Mouse (Mus musculus) gonadal fat pad, adult 2 months (tissue): ENCODE measurements around the gene Tm6sf1. TPM values are rescaled to one million over a fixed set of nuclear protein-coding genes. Genes with fewer than 3 reads are reported as not detected.
"Not testable (repeated sequence)": the region's sequence is repeated elsewhere in the genome, so short reads cannot be mapped to it uniquely, and the experiment has no call there.

Source experiments
- DNase-seq: peaks from one replicate; pipeline ENCODE4 v3.0.0-alpha.2; 2012; ENCODE audit warnings: low read depth
- polyA plus RNA-seq: library from polyadenylated mRNA; depleted of rRNA; stranded (reverse); fragments of >200 nt; gene quantifications from 2 replicates; pipeline ENCODE4 v1.2.3, GENCODE M21; 2012; rRNA removed

Gene Tm6sf1
- polyA plus RNA-seq: 33.7 and 36.5 TPM in 2 replicates

DNA sequence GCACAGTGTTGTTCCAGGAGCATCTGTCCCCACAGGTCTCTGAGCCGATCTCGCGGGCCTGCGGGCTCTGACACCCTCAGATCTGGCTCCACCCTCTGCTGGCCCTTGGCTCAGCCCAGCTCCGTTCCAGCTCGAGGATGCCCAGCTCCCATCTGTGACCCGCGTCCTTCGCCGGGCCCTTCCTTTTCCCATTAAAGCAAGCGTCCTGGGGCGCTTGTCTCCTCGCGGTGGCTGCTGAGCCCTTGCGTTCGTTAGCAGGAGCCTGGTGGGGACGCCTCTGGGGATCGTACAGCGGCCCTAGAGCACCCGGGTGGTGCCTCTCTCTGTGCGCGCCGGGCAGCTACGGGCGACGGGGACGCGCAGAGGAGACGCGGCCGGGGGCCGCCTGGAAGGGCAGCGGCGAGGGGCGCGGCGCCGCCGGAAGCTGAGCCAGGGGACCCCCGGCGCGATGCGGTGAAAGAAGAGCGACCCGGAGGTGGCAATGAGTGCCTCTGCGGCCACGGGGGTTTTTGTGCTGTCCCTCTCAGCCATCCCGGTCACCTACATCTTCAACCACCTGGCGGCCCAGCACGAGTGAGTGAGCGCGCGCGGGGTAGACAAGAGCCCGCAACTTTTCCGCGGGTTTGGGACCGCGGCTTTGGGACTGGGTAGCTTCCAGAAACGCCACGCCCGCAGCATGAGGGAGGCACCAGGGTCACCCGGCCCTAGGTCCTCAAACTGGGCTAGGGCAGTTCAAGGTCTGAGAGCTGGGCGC, at the start of gene Tm6sf1:
Tm6sf1 (plus strand) TSS at position 34 of the 754 bp plus-strand sequence.
- no peak for DNase-seq

DNA sequence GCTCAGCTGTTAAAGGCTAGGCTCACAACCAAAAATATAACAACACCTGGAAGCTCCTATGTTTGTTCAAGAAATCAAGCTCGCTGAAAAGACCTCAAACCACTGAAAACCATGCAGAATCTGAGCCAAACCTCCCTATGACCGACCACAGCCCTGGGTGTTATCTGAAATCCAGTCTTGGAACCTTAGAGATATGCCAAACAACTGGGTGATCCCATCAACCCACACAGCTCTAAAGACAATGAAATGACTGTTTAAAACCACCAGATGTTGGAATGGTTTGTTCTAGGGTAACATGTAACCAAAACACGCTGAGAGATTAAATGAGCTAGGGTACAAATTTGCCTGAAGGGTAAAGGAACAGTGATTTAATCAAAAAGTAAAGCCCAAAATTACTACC, 33.9 kb upstream of the Tm6sf1 start:
- DNase-seq: no peak

DNA sequence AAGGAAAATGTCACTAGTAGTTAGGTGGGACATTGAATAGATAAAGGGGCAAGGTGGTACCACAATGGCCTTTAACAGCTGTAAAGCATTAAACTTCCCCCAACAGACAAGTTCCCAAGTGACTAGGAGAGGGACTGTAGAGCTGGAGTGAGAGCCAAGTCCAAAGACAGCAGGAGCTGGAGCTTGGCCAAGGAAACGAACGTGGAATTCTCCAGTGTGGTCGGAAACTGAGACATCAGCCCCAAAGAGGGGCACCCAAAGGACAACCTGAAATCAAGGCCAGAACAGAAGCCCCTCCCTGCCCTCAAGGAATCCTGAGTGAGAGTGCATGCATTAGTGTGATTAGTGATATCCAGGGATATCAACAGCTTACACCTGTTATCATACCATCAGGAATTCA, 33.4 kb upstream of the Tm6sf1 start:
- DNase-seq: no peak

DNA sequence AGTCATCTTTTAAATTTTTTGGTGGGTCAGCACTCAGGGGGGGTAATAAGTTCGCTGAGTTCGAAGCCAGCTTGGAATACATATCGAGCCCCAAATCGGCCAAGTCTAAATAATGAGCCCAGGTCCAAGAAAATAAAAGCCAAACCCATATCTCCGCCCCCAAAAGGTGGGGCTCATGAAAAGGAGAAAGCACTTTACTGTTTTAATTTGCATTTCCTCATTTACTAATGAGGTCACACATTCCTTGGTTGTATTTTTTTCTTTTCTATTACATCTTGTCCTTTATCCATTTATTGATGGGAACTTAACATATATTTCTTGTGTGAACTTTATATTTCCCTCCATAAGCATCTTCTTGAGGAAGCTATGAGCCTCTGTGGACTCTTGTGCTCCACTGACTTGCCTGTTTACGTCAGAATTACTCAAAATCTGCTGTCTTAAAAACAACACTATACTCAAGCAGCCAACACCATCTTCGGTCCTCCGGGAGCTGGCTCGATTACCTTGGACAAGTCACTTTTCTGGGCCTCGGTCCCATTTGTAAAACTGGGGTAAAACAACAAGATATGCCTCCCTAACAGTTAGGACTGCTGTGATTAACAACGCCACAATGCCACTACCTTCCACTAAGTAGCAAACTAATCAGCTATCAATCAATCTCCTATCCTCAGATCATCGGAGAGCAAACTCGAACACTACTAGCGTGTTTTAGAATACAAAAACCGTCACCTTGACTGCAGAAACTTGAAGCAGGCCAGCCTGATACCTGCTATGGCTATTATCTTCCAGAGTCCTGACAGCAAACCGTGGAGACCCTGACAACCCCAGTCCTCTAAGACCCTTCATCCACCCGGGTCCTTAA, 30.8 kb upstream of the Tm6sf1 start:
- no peak for DNase-seq

DNA sequence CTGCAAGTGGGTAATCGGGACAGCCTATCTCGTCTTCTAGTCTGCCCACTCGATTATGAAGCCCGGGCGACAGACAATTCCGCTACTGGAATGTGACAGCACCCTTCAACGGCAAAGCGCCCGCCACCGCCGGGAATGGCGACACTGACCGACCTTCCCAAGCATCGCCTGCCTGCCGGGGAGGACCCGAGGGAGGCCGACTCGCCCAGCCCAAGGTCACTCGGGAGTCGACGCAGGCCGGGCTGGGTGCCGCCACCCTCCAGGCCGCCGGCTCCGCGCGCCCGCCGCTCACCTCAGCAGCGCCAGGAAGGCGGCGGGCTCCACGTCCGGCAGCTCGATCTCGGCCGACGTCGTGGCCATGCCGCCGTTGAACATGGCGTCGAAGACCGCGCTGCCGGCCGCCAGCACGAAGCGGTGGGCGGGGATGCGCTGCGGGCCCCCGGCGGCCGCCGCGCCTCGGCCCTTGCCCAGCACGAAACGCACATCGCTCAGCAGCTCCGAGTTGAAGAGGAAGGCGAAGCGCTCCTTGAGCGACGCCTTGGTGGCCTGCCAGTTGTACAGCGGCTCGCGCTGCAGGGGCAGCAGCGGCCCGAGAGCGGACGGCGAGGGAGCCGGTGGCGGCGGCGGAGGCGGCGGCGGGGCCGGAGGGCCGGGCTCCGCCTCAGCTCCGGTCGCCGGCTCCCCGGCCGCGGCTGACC, 30.0 kb upstream of the Tm6sf1 start:
- DNase-seq: no peak

DNA sequence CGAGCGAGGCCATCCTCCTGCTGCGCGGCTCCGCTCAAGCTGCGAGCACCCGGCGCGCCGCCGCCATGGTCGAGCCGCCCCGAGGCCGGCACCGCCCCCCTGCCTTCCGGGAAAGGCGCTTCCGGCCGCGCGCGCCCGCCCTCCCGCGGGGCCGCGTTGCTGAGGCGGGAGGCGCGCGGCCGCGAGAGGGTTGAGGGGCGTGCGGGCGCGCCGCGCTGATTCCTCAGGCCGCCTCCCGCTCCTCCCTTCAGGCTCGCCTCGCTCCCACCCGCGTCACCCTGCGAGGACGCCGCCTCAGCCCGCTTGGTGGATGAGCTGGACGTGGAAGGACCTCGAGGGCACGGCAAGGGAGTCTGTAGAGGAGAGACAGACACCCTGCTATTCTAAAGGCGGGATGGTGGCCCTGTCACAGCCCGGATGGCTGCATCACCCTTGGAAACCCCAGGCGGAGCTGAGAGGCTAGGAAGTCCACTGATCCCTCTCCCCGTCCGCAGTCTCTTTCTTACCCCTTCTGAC, 29.4 kb upstream of the Tm6sf1 start, which contains the start of gene Btbd1:
Btbd1 (minus strand) TSS at position 53 of the 516 bp plus-strand sequence.
- no peak for DNase-seq

DNA sequence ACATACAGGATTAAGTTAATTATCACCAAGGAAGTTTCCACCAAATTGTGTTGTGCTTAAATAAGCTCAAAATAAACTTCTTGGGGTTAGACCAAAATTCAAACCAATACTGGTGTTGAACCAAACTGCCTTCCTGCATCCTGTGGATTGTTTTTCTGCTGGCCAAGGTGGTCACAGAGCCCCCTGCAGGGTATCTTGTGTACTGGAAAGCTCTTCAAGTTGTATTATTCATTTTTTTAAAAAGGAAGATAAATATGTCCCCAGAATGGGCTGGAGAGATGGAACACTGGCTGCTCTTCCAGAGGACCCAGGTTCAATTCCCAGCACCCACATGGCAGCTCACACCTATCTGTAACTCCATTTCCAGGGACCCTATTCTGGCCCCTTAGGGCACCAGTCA, 24.0 kb upstream of the Tm6sf1 start:
- DNase-seq: no peak

DNA sequence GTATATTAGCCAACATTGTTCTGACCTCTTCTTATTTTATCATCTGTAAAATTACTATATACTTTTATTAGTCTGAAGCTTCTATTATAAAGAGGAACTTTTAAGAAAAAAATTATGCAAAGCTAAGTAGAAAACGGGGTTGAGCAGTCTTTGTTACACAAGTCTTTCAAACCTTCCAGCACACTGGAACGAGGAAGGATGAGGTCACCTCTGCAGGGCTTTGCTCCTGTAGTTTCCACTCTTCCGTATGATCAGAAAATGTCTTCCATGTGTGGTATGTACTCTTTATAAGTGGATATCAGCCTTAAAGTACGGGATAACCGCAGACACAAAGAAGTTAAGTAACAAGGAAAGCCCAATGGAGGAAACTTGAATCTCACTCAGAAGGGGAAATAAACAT, 23.4 kb upstream of the Tm6sf1 start:
- no peak for DNase-seq

DNA sequence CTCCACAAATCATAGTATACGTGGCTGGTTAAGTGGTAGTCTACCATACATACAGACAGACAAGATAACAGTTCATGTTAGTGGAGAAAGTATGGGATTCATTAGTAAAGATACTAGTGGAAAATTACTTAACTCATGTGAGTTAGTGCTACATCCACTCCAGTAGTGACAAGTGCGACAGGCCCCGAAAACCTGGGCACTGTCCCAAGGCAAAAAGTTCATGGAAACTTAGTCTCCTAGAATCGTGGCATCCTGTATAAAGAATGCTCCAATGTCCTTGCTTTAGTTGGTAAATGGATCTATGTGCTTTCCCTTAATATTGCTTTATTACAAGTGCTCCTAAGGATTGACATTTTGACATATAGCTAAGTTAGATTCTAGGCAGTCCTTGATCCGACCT, 21.0 kb upstream of the Tm6sf1 start:
- not testable (repeated sequence) for DNase-seq

DNA sequence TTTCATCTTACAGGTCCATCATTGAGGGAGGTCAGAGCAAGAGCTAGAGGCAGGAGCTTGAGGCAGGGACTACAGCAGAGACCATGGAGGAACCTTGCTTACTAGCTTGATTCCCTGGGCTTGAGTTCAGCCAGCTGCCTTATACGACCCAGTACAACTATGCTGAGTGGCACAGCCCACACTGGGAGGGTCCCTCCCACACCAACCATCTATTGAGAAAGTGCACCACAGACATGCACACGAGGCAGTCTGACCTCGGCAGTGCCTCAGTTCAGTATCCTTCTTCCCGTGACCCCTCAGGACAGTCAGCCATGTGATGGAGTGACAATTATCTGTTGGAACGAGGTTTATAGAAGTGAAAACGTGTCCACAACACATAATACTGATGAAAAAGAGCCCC, 19.1 kb upstream of the Tm6sf1 start:
- no peak for DNase-seq

DNA sequence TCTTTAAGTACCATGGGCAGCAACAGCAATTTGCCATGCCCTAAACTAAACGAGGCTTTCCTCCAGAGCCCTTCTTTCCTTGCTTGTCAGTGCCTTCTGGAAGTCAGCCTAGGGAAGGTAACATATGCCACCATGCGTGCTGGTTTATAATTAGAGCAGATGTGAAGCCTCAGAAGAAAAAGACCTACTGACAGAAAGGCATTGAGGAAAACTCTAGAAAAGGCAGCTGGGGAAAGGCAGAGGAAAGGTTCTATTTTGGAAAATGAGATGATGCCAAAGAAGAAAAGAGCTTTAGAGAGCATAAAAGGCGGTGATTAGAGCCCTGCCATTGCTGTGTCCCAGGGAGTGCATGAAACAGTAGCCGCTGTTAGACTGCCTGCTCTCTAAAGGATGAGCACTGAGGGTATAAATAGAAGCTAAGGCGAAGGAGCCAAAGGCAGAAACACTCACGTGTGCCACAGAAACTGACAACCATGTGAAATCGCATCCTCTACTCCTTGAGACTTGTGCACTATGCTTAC, 18.1 kb upstream of the Tm6sf1 start:
- DNase-seq: no peak

DNA sequence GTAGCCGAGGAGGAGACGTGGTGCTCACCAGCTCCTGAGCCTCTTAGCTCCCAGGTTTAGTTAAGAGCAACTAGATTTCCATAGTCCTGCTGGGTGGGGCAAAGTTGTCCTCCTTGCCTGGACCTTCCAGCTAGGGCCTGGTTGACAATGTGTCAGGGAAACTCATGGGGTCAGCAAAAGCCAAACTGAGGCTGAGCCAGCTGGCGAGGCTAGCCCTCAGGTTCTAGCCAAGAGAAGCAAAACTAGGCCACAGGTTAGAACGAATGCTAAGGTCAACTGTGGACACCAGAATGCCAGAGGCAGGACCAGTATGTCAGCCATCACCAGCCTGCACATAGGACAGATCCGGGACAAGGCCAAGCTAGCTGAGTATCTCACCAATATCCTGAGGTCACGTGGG, 17.4 kb upstream of the Tm6sf1 start:
- DNase-seq: no peak

DNA sequence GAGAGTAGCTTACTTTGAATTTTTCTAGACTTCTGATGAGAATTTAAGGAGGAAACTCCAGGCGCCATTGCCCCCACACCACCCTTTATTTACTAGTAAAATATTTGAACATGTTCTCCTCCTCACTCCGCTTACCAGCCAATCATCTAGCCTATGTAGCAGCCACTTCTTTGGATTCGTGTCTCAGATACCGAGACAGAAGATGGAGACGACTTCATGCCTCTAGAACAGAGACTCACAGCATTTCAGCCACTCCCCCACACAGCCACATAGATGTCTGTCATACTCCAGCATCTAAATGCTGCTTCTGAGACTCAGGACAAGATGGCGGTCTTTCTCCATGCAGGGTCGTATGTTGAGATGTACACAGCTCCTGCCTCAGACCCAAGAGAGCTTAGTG, 16.7 kb upstream of the Tm6sf1 start:
- no peak for DNase-seq

DNA sequence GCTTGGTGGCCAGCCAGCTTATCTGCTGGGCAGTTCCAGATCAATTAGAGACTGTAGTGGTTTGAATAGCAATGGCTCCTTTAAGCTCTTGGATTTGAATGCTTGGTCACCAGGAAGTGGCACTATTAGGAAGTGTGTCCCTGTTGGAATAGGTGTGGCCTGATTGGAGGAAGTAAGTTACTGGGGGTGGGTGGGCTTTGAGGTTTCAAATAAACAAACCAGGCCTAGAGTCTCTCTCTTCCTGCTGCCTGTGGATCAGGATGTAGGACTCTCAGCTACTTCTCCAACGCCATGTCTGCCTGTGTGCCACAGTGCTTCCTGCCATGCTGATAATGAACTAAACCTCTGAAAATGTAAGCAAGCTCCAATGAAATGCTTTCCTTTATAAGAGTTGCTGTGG, 15.8 kb upstream of the Tm6sf1 start:
- DNase-seq: no peak

DNA sequence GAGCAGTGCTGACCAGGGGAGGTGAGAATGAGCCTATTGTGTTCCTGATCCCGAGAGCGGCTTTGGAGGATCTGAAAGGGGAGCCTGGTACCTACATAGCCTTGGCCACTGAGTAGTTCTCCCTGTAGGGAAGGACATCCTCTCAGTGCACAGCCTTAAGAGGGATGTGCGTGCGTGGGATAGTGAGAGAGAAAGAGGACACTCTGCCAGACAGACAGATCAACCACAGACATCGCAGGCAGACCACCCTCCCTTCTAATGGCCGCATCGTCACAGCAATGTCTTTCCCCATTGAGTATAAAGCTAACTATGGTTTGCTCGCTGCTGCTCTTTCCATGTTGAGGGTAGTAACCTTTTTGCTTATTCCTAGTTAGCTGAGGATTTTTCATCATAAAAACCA, 14.9 kb upstream of the Tm6sf1 start:
- DNase-seq: no peak

DNA sequence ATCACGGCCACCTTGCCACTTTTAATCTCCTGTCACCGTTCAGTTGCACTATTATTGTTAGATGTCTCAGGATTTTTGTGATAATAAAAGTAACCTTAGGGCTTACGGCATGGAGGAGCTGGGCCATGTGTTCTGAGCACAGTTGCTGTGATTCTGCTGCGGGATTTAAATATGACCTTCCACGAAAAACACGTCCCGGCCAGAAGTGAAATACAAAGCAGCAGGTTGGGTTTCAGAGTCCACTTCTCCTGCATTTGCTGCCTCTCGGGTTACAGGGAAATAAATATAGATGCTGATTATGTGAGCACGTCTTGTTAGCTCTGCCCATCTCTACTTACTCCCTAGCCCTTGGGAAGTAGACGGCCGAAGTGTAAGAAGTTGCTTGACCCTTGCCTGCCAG, 14.0 kb upstream of the Tm6sf1 start:
- DNase-seq: no peak

DNA sequence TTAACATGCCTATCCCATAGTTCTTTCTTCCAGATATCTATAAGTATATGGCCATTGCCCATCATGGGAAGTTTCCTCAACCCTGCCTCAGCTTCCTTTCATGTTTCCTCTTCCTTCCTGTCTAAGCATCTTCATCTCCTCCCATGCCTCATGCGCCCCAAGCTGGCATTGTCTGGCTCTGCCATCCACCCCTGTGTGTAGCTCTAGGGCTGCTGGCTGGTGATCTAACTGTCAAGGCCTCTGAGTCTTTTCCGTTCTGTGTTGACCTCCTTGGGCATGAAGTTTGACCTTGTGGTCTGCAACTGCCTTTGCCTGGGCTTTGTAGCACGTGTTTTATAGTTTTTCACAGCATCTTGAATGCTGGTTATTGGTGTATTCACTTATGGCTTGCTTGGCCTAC, 13.5 kb upstream of the Tm6sf1 start:
- no peak for DNase-seq

DNA sequence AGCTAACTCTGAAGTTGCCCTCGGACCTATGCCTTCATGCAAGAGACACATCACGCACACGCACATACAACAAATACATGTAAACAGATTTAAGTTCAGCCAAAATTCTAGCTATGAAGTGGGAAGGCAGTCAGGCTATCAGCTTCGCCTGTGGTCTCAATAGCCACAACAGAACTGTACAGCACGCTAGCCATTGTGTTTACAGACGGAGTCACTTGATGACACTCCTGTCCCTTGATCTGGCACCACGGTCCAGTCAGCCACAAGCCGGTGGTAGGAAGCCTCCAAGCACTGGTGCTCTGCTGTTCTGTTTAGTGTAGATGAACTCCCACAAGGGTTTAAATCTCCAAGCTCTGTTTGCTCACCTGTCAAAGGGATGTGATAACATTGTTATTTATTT, 12.8 kb upstream of the Tm6sf1 start:
- DNase-seq: no peak

DNA sequence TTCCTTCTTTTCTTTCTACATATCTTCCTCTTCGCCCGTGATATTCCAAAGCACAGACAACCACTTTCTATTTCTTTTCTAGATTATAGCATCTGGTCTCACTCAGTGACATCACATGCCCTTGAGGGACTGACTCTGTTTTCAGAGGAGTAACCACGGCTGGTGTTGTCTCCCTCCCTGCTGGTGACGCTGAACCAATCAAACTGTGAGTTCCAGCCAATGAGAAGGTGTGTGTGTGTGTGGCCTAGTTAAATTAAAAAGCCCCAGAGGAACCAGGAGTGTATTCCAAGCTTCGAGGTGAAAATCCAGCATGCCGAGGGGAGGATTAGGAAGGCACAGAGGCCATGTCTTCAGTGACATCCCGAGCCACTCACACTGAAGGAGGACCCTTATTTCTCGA, 11.8 kb upstream of the Tm6sf1 start:
- DNase-seq: no peak

DNA sequence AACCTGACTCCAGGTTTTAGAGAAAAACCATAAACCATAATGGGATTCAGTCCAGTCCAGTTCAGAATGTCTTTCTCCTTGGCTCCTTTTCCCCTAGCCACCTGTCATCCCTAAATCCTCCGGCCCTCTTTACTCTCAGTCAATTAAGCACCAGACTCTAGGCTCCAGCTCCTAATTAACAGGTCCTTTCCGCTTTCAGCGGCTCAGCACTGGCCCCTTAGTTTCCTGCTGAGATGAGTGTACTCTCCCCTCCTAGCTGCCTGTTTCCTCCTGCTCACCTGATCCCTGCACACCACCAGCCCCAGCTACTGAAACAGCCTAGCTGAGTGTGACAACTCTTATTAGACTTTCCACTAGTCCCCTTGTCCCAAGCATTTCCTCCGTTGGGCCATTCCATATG, 11.0 kb upstream of the Tm6sf1 start:
- DNase-seq: no peak

DNA sequence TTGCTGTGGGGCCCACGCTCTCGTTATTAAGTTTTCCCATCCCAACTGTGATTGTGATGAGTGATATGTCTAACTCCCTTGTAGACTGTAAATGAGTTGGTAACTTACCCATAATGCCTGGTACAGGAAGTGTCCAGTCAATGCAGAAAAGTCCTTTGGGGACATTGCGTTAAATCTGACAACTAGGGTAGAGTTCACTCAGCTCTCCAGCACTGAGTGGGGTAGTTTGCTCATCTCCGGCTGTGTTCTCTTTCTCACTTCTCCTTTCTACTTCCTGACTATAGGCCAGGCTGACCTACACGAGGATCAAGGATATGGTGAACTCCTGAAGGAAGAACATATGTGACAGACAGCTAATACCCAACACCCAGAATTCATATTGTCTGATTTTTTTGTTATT, 9.6 kb upstream of the Tm6sf1 start:
- DNase-seq: no peak

DNA sequence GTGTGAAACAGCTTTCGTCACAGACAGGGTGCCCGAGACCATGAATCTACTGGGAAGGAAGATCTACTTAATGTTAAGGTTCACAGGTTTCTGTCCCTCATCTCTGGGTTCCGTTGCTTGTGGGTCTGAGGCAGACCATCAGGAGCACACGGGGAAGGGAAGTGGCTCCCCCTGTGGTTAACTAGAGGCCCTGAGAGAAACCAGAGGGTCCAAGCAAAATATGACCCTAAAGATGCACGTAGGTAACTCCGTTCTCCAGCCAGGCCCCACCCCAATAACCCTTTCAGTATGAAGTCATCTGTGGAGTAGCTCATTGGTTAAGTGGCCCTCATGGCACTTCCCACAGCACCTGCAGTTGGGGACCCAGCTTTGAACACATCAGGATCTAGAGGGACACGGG, 9.2 kb upstream of the Tm6sf1 start:
- no peak for DNase-seq
